Mouse (Mus musculus) cerebellum, adult 11-12 months (tissue): ENCODE data around the gene Cish.

Experiments used
- DNase-seq: peaks from one replicate; pipeline ENCODE4 v3.0.0; 2022

Gene Cish

GRCm38 (mm10) chr9:107324799-107325561 is 29.2 kb downstream of the Cish start:
- peak; percentile 35 for DNase-seq

DNA sequence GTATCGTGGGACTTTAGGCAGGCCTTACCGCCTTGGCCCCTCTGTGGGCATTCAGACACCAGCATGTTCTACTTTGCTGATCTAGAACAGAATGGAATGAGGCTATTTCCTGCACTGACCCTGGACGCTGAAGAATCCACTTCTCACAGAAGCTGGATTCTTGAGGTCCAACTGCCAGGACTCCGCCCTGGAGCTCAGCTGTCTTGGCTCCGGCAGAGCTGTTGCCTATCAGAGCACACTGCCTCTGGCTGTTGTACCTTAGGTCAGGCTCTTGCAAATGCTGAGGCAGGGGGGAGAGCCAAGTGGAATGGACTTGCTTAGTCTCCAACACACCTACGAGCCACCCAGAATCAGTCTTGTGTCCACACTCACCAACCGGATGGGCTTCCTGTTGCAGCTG is 30.1 kb downstream of the Cish start:
- no peak for DNase-seq

DNA sequence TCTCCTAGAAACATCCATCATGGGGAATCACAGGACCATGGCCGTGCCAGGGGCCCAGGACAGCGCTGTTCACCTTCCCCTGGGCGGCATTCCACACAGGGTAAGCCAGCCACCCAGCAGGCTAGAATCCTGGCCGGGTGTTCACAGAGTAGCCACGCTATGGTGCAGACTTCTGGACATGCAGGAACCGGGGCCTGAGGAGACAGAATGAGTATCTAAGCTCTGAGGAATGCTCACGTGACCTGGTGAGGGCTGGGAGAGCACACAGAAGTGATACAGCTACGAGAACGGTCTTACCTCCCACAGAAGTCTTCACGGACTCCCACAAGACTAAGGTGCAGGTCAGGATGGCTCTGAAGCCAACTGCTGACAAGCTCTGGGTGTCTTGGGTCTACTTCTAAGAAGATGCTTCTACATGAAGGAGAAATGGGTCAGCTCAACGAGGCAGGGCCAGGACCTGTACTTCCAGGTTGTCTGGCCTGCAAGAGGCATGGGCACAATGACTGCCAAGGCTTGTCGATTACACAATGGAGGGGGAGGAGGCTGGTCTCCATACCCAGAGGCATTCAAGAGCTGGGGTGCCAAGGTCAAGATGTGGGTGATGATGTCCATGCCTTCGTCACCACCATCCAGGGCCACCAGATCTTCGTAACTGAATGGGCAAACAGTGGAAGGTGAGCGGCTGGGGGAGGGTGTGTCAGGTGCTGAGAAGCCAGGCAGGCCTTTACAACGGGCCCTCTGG is 32.2 kb downstream of the Cish start:
- no peak for DNase-seq

DNA sequence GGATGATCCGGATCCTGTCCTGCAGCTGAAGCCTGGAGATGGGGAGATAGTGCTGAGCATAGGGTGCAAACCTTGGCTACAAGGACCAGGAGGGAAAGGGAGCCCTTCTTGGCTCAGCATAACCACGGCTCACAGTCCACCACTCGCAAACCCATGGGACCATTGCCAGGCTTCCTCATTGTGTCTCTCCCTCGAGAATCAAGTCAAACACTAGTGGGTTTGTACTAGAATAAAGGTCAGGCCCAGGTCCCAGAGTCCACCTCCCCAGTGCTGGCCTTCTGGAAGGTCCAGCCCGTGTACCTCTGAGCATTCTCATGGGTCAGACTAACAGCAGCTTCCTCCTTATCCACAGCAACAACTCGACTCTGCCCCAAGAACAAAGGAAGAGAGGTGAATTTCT is 35.0 kb downstream of the Cish start:
- no peak for DNase-seq

- DNase-seq = peak; percentile 25
Observed at GRCm38 (mm10) chr9:107333686-107334085, 37.9 kb downstream of the Cish start.

- no peak for DNase-seq
Observed at GRCm38 (mm10) chr9:107334356-107334755, 38.5 kb downstream of the Cish start.

DNA sequence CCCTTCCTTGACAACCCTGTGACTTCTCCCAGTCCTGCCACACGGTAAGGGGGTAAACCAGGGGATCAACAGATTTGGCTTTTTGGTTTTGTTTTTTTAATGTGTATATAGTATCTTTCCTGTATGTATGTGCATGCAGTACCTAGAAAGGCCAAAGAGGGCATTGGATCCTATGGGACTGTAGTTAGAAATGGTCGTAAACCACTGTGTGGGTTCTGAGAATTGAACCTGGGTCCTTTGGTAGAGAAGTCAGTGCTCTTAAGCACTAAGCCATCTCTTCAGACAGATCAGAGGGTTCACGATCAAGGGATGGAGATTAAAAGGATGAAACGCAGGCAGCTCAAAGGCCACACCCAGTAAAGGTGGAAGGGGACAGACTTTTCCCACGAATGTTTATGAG is 39.2 kb downstream of the Cish start:
- no peak for DNase-seq

GRCm38 (mm10) chr9:107335909-107336308 is 40.1 kb downstream of the Cish start:
- DNase-seq = peak; percentile 75

DNA sequence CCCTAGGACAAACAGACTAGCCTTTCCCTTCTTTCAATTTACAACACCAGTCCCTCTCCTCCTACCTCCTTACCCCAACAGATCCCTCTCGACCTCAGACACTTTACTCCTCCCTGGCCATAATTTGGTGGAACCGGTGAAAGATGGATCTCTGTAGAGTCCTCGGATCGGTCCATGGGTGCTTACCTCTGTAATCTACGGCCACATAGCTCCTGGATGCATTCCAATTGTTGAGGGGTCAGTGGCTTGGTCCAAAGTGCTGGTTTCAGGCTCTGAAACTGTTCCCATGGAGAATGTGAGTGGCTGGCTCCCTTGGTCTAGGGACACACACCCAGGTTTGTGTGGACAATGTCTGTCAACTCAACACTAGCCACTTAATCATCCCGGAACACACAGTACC is 40.6 kb downstream of the Cish start:
- DNase-seq = peak; percentile 51

GRCm38 (mm10) chr9:107338172-107338883 is 42.5 kb downstream of the Cish start, which contains the start of gene Hemk1:
Gene Hemk1 (minus strand): TSS chr9:107338350.
- peak; percentile 76 for DNase-seq

DNA sequence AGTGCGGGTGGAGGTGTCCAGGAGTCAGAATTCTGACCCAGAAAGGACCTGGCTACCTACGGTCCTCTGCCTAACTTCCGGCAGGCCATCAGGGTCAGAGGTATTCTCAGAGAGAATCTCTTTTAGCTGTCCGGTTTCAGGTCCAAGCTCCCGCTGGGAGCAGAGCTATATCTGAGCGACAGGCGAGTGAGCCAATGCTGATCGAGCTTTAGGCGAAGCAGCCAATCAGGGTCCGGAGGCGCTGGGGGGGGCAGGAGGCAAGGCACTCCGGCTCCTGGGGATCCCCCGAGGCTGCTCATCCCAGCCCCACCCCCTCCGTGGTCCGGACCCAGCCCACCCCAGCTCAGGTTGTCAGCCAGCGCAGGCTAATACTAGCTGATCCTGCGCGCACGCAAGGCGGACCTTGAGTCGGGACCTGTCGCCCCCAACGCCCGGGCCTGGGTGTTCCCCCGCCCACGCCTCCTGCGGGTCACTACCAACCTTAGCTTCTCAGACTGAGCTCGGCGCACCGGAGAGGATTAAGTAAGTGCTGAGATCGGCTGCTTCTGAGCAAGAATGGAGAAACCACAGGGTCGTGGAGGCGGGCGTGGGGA is 44.5 kb downstream of the Cish start, which contains the start of gene 6430571L13Rik:
Gene 6430571L13Rik, plus strand, starts transcription at position 336 of the 593 bp plus-strand sequence.
- DNase-seq = peak; percentile 96

GRCm38 (mm10) chr9:107340911-107341645 is 45.3 kb downstream of the Cish start:
- peak; percentile 67 for DNase-seq

- DNase-seq = peak; percentile 76
Observed at GRCm38 (mm10) chr9:107342201-107342709, 46.4 kb downstream of the Cish start.

- DNase-seq = peak; percentile 96
Observed at GRCm38 (mm10) chr9:107343146-107343943, 47.5 kb downstream of the Cish start.

- DNase-seq = peak; percentile 76
Observed at GRCm38 (mm10) chr9:107344027-107344426, 48.2 kb downstream of the Cish start.

DNA sequence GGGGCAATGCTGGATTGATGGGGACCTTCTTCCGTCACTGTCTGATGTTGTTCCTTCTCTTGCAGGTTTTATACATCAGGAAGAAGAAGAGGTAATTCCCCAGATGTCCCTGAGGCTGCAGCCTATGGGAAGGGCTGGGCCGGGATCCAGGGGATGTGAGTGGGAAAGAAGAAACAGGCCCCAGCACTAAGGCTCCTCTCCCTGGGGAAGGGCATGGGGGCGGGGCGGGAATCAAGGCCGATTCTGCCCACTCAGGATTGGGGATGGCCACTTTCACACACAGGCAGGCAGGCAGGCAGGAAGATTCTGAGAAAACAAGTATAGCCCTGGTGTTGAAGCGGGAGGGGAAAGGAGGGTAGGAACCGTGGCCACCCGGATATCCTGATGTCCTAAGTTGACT is 50.3 kb downstream of the Cish start:
- DNase-seq = peak; percentile 61

- peak; percentile 67 for DNase-seq
Observed at GRCm38 (mm10) chr9:107347586-107348183, 51.9 kb downstream of the Cish start.

GRCm38 (mm10) chr9:107349321-107349720 is 53.5 kb downstream of the Cish start:
- DNase-seq = no peak
